Mouse (Mus musculus) megakaryocyte-erythroid progenitor cell, adult 5 weeks (primary cell): ENCODE results near the gene Gm49339. TPM values are rescaled to one million over a fixed set of nuclear protein-coding genes. Genes with fewer than 3 reads are reported as not detected.

Source experiments
- polyA plus RNA-seq: library from polyadenylated mRNA; stranded (reverse); fragments of >175 nt; gene quantifications from 2 replicates; pipeline ENCODE4 v1.2.3, GENCODE M21; 2012

The Gm49339 gene
- not detected in 2 replicates for polyA plus RNA-seq

GRCm38 (mm10) chr10:51480397-51480796 lies at the start of gene Gm49339, which contains the start of gene Lilr4b:
Gm49339 (plus strand) TSS chr10:51480612.
Lilr4b (plus strand) TSS chr10:51480632.

GRCm38 (mm10) chr10:51490691-51491090 lies 10.3 kb downstream of the Gm49339 start, which contains the start of gene Lilrb4a:
Lilrb4a (plus strand) TSS chr10:51490956.

Other genes starting within 250 kb of the Gm49339 start
- gene Lilr4b, start within 50 bp of the Gm49339 start, polyA plus RNA-seq, result 4.8 and 5.1 TPM in 2 replicates
- 3.3 and 3.8 TPM in 2 replicates for gene Lilrb4a, start 10.3 kb downstream of the Gm49339 start, polyA plus RNA-seq
- not detected in 2 replicates for gene Fam162b, start 109.9 kb downstream of the Gm49339 start, polyA plus RNA-seq
- gene Gprc6a, start 150.8 kb downstream of the Gm49339 start, polyA plus RNA-seq, result not detected in 2 replicates
- gene Rfx6, start 197.1 kb downstream of the Gm49339 start, polyA plus RNA-seq, result not detected in 2 replicates